Mouse (Mus musculus): ENCODE data around the gene Adgre1. TPM values are rescaled to one million over a fixed set of nuclear protein-coding genes. Genes with fewer than 3 reads are reported as not detected.

Gene Adgre1
- 24.0 TPM in 2 replicates for total RNA-seq (2023)

GRCm38 (mm10) chr17:57358441-57358840, at the start of gene Adgre1:
Adgre1 (plus strand) TSS chr17:57358691.

Other genes with a start within 250 kb of the Adgre1 start
- gene Cd70, start 208.9 kb upstream of the Adgre1 start, total RNA-seq (2023): not detected in 2 replicates
- 34.1 and 36.0 TPM in 2 replicates for gene Tnfsf14, start 164.5 kb upstream of the Adgre1 start, total RNA-seq (2023)
- gene C3, start 130.6 kb upstream of the Adgre1 start, total RNA-seq (2023): 448 and 499 TPM in 2 replicates
- 51.7 and 53.6 TPM in 2 replicates for gene Gpr108, start 110.2 kb upstream of the Adgre1 start, total RNA-seq (2023)
- gene Trip10, start 109.2 kb upstream of the Adgre1 start, total RNA-seq (2023): 3.5 and 6.1 TPM in 2 replicates
- 148 and 202 TPM in 2 replicates for gene Vav1, start 79.6 kb upstream of the Adgre1 start, total RNA-seq (2023)
- gene Vmn2r120, start 186.8 kb downstream of the Adgre1 start, total RNA-seq (2023): not detected in 2 replicates

All from neutrophil, adult 65 days (primary cell).